Mouse (Mus musculus) lung, adult 18-20 months (tissue): ENCODE data around the gene Fkbp10.
A peak's percentile ranks its signal among the peaks of the same experiment; 100 is the strongest.

Experiments
- DNase-seq, 2 experiments: peaks; one replicate each; pipeline ENCODE4 v3.0.0; 2022; ENCODE audit warnings: mixed read lengths in 2 of 2

Fkbp10 gene

DNA sequence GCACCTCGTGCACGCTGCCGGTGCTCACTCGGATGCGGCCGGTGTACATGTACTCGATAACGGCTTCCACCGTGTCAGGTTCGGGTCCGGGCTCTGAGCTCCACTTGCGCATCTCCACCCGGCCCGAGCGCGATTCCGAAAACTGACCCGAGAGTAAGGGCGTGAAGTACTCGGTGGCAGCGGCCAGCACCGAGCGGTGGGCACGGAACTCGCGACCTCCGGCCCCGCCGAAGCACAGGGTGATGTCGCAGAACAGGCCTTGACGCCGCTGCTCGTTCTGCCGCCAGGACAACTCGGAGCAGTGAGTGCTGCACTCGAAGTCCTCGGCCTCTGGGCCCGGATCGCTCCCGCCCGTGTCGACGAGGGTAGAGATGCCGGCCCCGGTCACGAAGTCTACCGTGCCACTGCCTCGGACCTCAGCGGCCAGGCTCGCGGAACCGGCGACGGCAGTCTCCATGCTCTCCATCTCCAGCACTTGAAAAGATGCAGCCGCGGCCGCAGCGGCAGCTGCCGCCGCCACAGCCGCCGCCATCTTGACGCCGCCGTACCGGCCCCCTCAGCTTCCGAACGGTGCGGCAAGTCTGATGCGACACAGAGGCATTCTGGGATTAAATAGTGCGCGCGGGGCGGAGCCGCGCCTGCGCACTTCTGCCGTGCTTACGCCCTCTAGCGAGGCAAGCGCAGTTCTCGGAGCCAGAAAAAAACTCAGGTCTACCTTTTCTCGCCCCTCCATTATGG, 56.9 kb downstream of the Fkbp10 start, which contains the start of gene Klhl11:
Klhl11 (minus strand) TSS at position 545 of the 738 bp plus-strand sequence.
- peak; percentile 88 to 91 for DNase-seq

DNA sequence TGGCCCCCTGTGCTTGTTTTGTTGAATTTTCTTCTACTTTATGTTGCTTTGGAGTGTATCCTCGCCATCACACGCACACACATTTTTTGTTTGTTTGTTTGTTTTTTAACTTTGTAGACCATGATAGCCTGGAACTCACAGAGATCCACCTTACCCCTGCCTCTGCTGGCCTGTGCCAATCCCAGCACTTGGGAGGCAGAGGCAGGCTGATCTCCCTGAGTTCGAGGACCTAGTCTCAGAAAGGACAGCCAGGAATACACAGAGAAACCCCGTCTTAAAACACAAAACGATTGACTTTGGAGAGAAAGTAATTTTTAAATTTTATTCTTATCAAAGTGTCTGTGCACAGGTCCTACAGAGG, 57.4 kb downstream of the Fkbp10 start:
- DNase-seq: no peak
